Mouse (Mus musculus) adrenal gland, postnatal 36 days (tissue): ENCODE data around the gene Sfswap. TPM values are rescaled to one million over a fixed set of nuclear protein-coding genes. Genes with fewer than 3 reads are reported as not detected.
"Not testable (repeated sequence)": the region's sequence is repeated elsewhere in the genome, so short reads cannot be mapped to it uniquely, and the experiment has no call there.

Source experiments
- DNase-seq, 2 experiments: peaks; one replicate each; pipeline ENCODE4 v3.0.0; 2021; ENCODE audit warnings: mixed read lengths in 1 of 2
- long read RNA-seq, 2 experiments: library from polyadenylated mRNA; stranded (forward); transcript quantifications; one replicate each; pipeline ENCODE4 v2.0.0; 2021; ENCODE audit warnings: borderline sequencing depth in 2 of 2
- total RNA-seq, 2 experiments: library from RNA; stranded (reverse); gene quantifications; 2 replicates each; pipeline ENCODE4 v1.2.3; 2021

Gene Sfswap
- total RNA-seq: 10 to 100 TPM; 44.8 to 55.6 TPM
- long read RNA-seq, experiment 1, transcript Sfswap-212 (1 exons, 3,398 nt): major isoform, 8 of 19 reads
- long read RNA-seq, experiment 1, partial matches to known transcripts: 6 of 19 reads
- long read RNA-seq, experiment 1, other reads (novel, unspliced or antisense): 3 of 19 reads
- long read RNA-seq, experiment 2, partial matches to known transcripts: 1 of 7 reads
- long read RNA-seq, experiment 2, other reads (novel, unspliced or antisense): 1 of 7 reads

DNA sequence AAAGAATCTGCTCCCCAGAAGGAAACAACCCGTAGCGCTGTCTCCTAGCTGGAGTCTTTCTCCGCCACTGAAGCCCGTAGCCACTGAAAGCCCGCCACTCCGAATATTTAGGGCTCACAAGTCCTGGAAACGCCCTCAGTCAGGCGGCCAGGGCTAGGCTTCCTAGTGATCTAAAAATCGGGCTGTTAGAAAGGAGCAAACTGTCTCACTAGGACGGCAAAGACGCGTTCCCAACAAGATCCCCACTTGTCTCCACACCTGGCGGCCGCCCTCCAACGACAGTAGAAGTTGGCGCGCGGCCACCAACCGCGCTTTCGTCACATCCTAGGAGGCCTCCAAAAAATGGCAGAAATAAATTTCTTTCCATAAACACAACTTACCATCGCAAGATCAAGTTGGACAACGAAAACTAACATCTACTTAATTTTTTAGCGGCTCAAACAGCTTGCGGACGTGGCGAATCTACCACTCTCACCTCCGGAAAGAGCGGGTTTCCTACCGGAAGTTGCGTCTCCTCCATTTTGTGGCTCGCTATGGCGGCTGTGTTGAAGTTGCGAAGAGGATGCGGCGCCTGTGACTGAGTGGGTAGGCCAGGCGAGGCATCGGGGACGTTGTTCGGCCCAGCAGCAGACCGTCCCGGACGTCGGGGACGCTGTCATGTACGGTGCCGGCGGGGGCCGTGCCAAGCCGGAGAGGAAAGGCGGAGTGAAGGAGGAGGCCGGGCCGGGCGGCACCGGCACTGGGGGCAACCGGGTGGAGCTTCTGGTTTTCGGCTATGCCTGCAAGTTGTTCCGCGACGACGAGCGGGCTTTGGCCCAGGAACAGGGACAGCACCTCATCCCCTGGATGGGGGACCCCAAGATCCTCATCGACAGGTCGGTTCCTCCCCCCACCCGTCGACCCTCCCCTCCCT is at the start of gene Sfswap:
Sfswap (plus strand) TSS at position 500 of the 913 bp plus-strand sequence.
- peak; percentile 77 to 79 for DNase-seq

DNA sequence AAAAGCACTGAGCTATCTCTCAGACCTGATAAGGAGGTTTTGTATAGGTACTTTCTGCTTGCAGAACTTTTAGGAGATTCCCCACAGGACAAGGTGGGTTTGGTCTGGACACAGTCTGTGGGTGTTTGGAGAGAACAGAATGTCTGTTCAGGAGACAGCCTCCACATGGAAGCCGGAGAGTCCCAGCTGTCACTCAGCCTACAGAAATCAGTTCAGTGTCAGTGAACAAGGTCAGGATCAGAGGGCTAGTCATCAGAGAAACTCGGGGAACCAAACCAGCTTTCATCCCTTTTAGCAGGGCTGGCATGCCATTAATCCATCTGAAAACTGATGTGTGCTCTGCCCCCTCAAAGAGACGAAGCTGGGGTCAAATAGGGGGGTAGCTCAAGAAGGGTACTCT is 48.5 kb upstream of the Sfswap start:
- DNase-seq: no peak

DNA sequence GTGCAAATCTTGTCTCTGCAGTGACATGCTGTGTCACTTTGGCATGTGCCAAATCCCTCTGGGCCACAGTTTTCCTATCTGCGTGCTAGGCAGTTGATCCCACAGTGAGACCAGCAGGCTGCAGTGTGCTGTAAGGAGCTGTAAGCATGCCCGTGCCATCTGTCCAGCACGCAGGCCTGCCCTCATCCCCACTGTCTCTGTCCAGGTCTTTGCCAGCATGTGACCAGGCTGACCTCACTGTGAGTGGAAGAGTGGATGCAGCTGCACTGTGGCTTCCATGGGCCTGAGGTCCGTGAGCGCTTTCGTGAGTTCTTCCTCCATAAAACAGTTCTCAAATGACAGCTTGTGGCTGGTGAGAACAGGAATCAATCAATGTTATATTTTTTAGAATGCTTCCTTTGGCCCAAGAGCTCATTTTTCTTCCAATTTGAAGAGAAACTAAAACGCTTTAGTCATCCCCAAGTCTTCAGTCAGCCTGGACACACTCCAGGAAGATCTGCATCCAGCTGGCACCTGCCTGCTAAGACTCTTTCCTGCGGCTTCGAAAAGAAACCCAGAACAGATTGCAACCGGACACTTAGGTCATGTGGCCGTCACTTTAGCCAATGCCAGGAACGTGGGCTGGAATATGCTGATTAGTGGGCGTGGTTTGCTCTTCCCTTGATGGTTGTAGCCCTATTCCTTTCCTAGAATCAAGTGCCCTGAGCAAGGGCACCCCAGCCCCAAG is 46.1 kb upstream of the Sfswap start:
- DNase-seq: peak; percentile 73 to 74

DNA sequence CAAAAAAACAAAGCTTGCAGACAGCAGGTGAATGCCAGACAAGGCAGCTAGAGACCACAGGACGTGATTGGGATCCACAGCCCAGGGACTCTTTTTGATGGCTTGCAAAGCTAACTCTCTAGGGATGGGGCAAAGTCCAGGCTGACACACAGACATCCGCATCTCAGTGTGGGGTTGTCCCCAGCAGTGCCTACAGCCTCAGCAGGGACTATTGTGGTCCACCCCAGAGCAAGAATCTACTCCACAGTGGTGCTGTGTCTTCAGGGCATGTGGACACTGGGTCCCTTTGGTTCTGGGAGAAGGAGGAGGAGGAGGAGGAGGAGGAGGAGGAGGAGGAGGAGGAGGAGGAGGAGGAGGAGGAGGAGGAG is 45.5 kb upstream of the Sfswap start:
- DNase-seq: no peak

DNA sequence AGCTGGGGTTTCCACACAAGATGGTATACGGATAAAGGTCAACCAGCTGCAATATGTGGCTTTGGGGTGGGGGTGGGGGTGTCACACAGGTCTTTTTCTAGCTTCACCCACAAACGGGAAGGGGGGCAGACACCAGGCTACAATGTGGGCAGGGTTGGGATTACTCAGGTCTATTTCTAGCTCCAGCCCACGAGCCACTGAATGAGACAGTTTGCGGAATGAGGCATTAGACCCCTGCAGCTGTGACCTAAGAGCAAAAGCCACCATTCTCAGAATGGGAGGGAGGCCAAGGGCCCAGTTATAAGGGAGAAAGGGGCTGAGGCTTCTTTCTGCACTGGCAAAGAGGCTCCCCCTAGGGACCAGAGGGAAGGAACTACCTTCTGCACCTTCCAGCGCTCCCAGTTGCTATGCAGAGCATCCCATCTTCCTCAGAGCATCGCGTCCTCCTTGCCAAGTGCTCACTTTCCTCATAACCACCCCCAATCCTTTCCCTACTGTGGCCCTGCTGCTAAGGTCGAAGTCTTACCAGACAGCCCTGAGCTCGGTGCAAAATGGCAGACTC is 44.4 kb upstream of the Sfswap start:
- no peak for DNase-seq

DNA sequence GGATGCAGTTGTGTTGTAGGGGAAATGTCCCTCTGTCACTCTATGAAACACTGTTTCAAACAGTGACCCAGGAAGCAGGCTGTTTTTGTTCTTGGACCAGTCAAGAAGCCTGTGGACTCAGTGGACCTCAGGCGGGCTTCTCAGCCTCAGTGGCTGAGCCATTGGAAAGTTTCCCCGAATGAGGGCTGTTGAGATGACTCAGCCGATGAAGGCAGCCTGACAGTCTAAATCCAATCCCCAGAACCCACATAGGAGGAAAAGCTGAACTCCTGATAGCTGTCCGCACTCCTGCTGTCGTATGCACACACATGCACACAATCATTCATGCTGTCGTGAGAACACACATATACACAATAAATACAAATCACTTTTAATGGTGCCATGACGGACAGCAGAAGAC is 42.9 kb upstream of the Sfswap start:
- no peak for DNase-seq

DNA sequence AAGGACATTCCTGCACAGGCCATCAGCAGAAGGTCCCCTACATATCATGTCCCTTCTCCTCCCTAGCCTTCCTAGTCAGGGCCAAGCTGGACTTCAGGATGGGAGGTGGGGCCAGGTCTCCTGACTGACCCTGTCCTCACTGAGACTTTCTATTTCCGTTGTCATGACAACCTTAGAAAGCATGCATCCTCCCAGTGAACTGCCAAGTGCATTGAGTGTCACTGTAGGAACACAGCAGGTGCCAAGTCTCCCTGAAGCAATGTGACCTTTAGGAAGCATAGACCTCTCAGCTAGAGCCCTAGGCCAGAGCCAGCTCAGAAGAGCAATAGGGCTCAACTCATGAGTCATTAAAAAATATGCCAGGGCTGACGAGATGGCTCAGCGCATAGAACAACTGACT is 42.5 kb upstream of the Sfswap start:
- no peak for DNase-seq

DNA sequence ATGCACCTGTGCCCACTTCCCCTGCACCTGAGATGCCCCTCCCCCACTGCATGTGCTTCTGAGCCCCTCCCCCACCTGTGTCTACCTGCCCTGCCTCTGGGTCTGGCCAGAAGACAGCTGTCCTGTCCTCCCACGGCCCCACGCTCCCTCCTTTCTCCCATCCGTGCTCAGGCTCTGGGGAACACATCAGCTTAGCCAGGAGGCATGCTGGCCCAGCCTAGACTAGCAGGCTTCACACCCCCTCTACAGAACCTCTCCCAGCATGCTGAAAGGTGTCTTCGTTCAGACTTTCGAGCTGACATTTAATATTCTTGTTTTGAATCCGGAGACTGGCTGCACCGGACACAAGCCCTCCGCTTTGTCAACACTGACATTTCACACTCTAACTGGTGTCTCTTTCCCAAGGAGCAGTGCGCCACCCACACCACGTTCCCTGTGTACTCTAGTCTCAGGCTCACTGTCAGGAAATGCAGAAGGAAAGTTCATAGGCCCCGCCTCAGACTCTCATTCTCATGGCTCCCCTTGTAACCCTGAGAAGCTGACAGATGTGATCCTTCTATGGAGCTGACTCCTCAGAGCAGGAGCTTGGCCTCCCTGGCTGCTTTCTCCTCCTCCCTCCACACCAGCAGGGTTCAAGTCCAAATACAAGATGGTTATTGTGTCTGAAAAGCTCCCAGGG is 40.1 kb upstream of the Sfswap start:
- DNase-seq: no peak

DNA sequence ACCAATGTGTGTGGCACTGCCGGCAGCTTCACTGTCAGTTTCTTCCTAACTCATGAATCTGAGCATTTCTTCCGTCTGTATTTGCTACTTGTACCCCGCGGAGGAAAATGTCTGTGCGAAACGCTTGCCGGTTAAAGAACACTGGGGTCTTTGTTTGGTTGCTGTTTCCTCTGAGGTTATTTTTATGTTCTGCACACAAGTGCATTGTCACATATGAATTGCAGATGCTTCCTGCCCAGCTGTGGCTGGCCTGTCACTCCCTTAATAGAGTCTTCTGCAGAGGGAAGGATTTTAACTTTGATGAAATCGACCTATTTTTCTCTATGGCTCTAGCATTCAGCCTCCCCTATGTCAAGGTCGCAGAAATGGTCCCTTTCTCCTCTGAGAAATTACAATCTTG is 37.4 kb upstream of the Sfswap start:
- not testable (repeated sequence) for DNase-seq

DNA sequence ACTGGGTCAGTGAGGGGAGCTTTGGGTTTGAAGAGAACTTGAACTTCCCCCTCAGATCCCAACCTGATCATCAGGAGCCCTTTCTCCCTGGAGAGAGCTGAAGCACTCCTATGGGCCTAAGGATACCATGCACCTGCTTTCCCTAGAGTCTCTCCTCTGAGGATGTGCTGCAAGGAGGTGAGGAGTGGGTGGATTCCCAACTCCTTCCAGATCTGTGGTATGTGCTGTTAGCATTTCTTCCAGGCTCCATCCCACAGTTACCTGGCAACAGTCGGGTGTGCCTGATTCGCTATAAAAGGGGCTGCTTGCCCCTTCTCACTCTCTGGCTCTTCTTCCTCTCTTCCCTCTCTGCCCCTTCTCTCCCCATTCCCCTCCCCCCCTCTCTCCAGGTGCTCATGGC is 35.2 kb upstream of the Sfswap start:
- DNase-seq: no peak

DNA sequence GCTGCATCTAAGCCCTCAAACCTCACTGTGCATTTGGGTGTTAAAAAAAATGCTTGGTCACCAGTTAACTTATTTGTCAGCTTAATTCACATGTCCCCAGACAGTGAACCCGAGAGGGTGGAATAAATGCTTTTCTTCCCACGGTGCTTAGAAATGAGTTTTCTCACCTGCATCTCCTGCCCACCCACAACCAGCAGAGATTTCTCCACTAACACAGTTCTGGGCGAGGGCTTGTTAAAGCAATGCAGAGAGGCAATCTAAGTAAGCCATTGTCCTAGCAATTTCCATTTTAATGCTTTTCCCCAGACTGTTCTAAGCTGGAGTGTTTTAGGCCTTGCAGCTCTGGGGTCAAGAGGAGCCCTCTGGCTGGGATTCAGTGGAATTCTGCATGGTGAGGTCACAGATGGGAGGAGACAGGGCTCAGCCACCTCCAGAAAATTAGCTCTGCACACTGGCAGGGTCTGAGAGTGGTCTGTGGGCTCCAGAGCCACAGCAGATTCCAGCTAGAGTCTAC is 25.4 kb upstream of the Sfswap start:
- DNase-seq: no peak

DNA sequence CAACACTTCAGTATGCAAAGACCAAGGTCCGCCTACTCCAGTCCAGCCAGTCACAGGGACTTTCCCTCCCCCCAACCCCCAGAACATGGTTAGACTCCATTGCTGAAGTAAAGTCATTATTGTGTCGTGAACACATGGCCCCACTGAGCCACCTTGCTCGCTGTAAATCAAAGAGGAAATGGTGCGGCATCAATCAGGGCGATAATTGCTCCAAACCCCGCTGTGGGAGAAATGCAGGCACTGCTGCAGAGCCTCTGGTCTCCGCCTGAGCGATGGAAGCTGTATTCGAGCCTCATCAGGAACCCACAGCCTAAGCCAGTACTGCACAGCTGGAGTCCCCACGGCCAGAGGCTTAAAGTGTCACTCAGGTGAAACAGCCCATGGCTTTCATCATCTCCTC is 11.1 kb upstream of the Sfswap start:
- DNase-seq: no peak

DNA sequence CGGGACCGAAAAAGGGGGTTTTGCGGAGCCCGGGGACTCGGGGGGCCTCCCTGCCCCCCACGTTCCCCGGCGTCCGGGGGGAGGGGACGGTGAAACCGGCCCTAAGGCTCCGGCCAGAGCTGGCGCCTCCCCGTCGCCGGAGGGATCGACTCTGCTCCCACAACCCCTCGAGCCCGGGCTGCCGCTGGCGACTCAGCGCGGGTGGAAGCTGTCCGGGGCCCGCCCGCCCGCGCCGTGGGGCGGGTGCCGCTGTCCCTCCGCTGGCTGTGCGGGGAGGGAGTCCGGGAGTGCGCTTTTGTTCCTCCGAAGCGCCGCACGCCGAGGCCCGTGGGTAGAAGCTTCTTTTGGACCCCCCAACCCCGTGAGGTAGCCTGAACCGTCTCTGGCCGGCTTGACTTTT is 650 bp downstream of the Sfswap start:
- DNase-seq: peak; percentile 14 to 33

DNA sequence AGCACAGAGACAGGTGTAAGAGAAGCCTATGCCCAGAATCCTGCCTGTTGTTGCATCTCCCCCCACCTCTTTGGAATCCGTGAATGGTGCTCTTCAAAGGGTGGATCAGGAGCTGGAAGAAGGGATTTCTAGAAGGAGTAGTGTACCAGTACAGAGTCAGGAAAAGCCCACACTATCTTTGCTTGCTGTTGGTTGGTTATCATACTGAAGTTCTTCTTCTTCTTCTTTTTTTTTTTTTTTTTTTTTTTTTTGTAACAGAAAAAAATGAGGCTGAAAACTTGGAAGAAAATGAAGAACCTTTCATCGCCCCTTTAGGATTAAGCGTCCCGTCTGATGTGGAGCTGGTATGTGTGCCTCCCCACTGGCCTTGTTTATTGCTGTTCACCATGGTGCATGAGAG is 5.9 kb downstream of the Sfswap start:
- no peak for DNase-seq

DNA sequence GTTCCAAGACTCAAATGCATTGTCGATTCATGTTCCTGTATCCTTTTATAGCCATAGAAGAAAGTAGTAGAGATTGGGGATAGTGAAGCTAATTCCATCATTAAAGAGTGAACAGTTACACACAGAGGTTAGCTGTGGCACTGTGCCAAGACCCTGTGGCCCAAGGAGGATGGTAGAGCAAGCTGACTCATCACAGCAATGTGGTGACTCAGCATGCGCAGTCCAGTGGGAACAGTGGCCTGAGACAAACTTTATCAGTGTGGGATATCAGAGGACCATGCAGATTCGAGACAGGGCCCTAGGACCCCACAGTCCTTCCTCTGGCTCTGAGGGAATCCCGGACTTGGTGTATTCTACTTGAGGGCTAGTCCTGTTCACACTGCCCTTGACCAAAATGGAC is 17.2 kb downstream of the Sfswap start:
- peak; percentile 92 to 93 for DNase-seq

DNA sequence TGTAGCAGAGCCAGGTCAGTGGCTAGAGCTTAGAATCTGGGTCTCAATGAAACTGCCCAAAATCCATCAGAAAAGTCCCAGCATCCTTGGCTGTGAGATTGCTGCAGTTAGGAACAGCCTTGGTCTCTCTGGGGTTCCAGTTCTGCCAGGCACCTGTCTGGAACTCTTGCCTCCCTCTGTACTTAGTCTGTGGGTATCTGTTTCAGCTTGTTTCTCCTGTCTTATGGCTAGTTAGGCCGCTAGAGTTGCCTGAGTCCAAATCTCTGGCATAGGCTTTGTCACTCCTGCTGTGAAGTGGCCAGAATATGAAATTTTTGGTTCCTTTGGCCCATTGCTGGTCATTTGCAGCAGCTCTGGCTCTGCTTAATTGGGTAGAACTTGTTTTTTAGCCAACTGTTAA is 17.8 kb downstream of the Sfswap start:
- no peak for DNase-seq

DNA sequence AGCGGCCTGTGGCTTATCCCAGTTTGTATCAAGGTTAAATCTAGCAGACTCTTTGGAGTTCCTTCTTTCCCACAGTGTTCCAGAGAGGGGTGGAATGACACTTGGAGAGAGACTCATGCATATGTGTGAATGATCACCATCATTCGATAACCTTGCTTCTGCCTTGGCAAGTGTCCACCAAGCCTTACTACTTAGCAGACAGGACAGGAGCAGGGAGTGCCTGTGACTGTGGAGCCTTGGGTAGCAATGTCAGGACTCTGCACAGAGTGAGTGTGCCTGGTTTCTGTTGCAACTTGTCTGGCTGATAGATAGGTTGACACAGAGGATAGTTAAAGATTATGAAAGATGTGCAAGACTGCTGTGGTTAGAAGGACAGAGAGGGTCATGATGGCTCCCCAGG is 18.6 kb downstream of the Sfswap start:
- peak; percentile 60 to 70 for DNase-seq

DNA sequence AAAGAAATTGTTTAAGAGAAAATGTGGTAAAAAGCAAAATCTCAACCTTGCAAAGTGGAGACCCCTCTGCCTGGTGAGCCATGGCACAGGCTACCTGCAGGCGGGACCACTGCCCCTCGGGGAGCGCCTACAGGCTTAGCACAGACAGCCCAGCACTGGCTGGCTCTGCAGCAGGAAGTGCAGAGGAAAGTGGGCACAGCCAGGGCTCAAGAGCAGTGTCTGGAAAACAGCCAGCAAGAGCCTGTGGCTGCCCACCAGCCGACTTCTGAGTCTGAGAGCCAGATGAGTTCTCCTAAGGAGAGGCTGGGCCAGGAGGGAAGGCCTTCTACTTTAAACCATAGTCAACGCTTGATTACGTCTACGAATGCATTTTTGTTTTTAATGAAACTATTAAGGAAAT is 20.5 kb downstream of the Sfswap start:
- DNase-seq: no peak

DNA sequence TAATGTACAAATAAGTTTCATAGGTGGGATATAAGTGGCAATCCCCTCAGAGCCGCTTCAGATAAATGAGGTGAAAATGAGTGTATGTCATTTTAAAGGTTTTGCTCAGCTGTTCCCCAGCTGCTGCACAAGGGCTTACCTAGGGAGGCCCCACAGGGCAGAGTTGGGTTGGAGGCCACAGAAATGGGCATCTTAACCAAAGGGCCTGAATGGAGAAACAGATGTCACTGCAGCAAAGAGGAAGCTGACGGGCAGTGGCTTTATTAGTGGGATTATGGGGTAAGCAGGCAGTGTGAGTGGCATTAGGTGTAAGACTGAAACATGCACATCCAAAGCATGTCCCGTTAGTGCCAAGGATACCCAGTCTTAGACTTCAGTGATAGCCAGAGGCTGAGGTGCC is 20.9 kb downstream of the Sfswap start:
- DNase-seq: no peak

DNA sequence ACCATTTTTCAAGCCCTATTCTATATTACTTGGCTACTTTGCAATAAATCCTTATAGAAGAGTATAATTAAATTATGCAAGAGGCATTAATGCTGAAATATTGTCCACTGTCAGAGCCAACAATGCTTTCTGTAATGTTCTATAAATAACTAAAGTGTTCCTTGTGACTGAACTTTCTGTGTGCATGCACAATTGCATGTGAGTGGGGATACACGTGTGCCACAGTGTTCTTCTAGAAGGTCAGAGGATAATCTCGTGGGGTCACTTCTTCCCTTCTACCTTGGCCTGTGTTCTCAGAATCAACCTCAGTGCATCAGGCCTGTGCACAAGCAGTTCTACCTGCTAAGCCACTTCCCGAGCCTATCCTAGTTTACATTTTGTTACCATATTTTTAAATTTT is 22.1 kb downstream of the Sfswap start:
- DNase-seq: no peak

DNA sequence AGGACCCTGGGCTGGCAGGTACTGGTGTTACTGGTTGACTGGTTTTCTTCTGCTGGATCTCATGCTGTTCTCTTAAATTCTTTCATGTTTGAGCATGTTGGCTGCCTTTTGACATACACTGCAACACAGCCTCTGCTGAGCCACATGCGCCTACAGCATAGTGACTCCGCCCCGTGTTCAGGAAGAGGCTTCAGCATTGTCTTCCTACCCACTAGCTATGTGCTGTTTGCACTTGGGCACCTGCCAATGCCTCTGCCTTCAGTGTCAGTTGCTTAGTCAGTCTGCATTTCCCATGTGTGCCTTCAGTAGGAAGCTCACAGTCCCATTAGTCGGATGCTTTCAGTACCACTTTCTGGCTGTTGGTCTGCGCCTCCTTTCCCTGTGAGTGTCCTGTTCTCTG is 23.7 kb downstream of the Sfswap start:
- DNase-seq: peak; percentile 37 to 46

DNA sequence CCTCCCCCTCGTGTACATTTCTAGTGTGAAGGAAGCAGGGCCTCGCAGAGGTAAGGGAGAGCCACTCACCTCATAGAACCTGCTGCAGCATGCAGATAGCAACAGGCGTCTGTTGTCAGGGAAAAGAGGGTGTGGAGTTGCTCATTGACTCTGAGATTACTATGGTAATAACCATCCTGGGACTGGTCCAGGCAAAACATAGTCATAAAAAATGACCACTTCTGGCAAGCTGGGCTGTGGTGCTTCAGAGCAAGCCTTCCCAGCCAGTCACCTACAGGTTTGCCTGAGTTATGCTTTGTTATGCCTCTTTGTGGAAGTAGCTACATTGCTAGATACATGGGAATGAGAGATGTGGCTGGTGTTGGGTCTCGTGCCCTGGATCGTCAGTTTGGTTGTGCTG is 26.1 kb downstream of the Sfswap start:
- DNase-seq: no peak
